Mouse (Mus musculus) liver, adult 2 months (tissue): ENCODE results near the gene Faf2. TPM values are rescaled to one million over a fixed set of nuclear protein-coding genes. Genes with fewer than 3 reads are reported as not detected.

ENCODE experiments used
- DNase-seq: peaks from one replicate; pipeline ENCODE4 v3.0.0-alpha.2; 2011; ENCODE audit warnings: low read depth, low spot score; ENCODE audit errors: extremely low read depth
- H3K27ac ChIP-seq: fragments of 200-500 bp; replicated peaks from 2 replicates; pipeline ENCODE4 v1.5.1; 2012; ENCODE audit warnings: low read depth, mild to moderate bottlenecking, control low read depth, inconsistent platforms, low read length; ENCODE audit not compliant: insufficient read depth
- H3K27me3 ChIP-seq: fragments of 200-500 bp; 2 replicates; pipeline ENCODE4 v1.6.1; 2012; ENCODE audit warnings: mild to moderate bottlenecking, moderate library complexity, low read length, inconsistent platforms; ENCODE audit not compliant: control insufficient read depth, insufficient read depth
- H3K36me3 ChIP-seq: fragments of 200-500 bp; 2 replicates; pipeline ENCODE4 v1.6.1; 2012; ENCODE audit warnings: low read length, inconsistent platforms; ENCODE audit not compliant: control insufficient read depth, insufficient read depth
- H3K4me1 ChIP-seq: fragments of 200-500 bp; 2 replicates; pipeline ENCODE4 v1.6.1; 2011; ENCODE audit warnings: low read length; ENCODE audit not compliant: control insufficient read depth, insufficient read depth
- H3K4me3 ChIP-seq: fragments of 200-500 bp; 2 replicates; pipeline ENCODE4 v1.5.1; 2011; ENCODE audit warnings: low read depth, mild to moderate bottlenecking, control low read depth, low read length, moderate library complexity; ENCODE audit not compliant: insufficient read depth
- H3K79me2 ChIP-seq: fragments of 200-500 bp; 2 replicates; pipeline ENCODE4 v1.6.1; 2012; ENCODE audit warnings: inconsistent platforms, mild to moderate bottlenecking, low read length, moderate library complexity; ENCODE audit not compliant: control insufficient read depth, insufficient read depth
- H3K9ac ChIP-seq: fragments of 200-500 bp; 2 replicates; pipeline ENCODE4 v1.6.1; 2012; ENCODE audit warnings: low read depth, mild to moderate bottlenecking, control low read depth, inconsistent platforms, low read length
- CTCF ChIP-seq: fragments of 200-500 bp; IDR thresholded peaks from 2 replicates; pipeline ENCODE4 v1.5.1; 2011; ENCODE audit warnings: low read depth, low read length, control low read depth
- POLR2A ChIP-seq: fragments of 200-500 bp; IDR thresholded peaks from 2 replicates; pipeline ENCODE4 v1.6.1; 2011; ENCODE audit warnings: low read length, control low read depth; ENCODE audit not compliant: insufficient read depth; ENCODE audit errors: extremely low read depth
- WGBS: fragments of 180-500 bp; shearing (Covaris S2); methylation state at CpG from one replicate; pipeline ENCODE4 v1.1.7; 2018; 5-methylcytosine and 5-hydroxymethylcytosine counted together
- polyA plus RNA-seq: library from polyadenylated mRNA; depleted of rRNA; stranded (reverse); fragments of >200 nt; gene quantifications from 2 replicates; pipeline ENCODE4 v1.2.3, GENCODE M21; 2012
- total RNA-seq: library from RNA; depleted of rRNA; stranded (reverse); fragments of >200 nt; gene quantifications from 2 replicates; pipeline ENCODE4 v1.2.3, GENCODE M21; 2014

Gene Faf2
- total and polyA plus RNA-seq, 2 experiments = 22.5 to 25.1 TPM

GRCm38 (mm10) chr13:54678263-54678662, 56.7 kb downstream of the Faf2 start:
- Histone ChIP-seq H3K79me2 (0 out of 2 replicates have a peak, but pooled peaks cover 4% of the 10 kb centered on the region), H3K27ac (no peak overlapping the region), H3K9ac (no peak overlapping the region), H3K36me3 (peaks cover 6% of the 10 kb centered on the region), H3K27me3 (no peaks in the 10 kb centered on the region), H3K4me1 (peaks cover 4% of the 10 kb centered on the region), H3K4me3 (no peak overlapping the region)
- 54% methylated on average over 4 of the region's 4 CpGs for WGBS
- no peak for TF ChIP-seq POLR2A
- no peak for TF ChIP-seq CTCF
- no peak for DNase-seq

GRCm38 (mm10) chr13:54680184-54680853, 58.7 kb downstream of the Faf2 start:
- Histone ChIP-seq H3K36me3 (peaks cover 6% of the 10 kb centered on the region), H3K9ac (no peak overlapping the region), H3K27ac (no peak overlapping the region), H3K79me2 (peaks cover 7% of the 10 kb centered on the region; the same call in 1 of the 2 replicates), H3K4me3 (no peak overlapping the region), H3K4me1 (peaks cover 13% of the 10 kb centered on the region), H3K27me3 (no peaks in the 10 kb centered on the region)
- 93% methylated on average over 17 of the region's 17 CpGs for WGBS
- no peak for DNase-seq
- TF ChIP-seq POLR2A (no peak), CTCF (no peak)

- peaks cover 14% of the 10 kb centered on the region; the same call in 1 of the 2 replicates for H3K79me2 ChIP-seq
- no peak overlapping the region for H3K4me3 ChIP-seq
- 89% methylated on average over 8 of the region's 8 CpGs for WGBS
- no peak overlapping the region for H3K9ac ChIP-seq
- no peak overlapping the region for H3K27ac ChIP-seq
- no peak for TF ChIP-seq POLR2A
- DNase-seq = no peak
- no peaks in the 10 kb centered on the region for H3K27me3 ChIP-seq
- peaks cover 17% of the 10 kb centered on the region for H3K4me1 ChIP-seq
- peaks cover 6% of the 10 kb centered on the region for H3K36me3 ChIP-seq
Measured at GRCm38 (mm10) chr13:54681291-54681690, 59.7 kb downstream of the Faf2 start.

GRCm38 (mm10) chr13:54683301-54683700, 61.7 kb downstream of the Faf2 start:
- DNase-seq = no peak
- 100% methylated on average over 3 of the region's 3 CpGs for WGBS
- Histone ChIP-seq H3K27ac (no peak overlapping the region), H3K4me1 (peaks cover 21% of the 10 kb centered on the region), H3K4me3 (no peak overlapping the region), H3K79me2 (peaks cover 21% of the 10 kb centered on the region; the same call in 1 of the 2 replicates), H3K36me3 (peaks cover 6% of the 10 kb centered on the region), H3K27me3 (no peaks in the 10 kb centered on the region), H3K9ac (no peak overlapping the region)
- TF ChIP-seq POLR2A (no peak), CTCF (no peak)

- Histone ChIP-seq H3K79me2 (peaks cover 21% of the 10 kb centered on the region; the same call in 1 of the 2 replicates), H3K4me3 (no peak overlapping the region), H3K27me3 (no peaks in the 10 kb centered on the region), H3K36me3 (peaks cover 6% of the 10 kb centered on the region), H3K4me1 (peaks cover 21% of the 10 kb centered on the region), H3K9ac (no peak overlapping the region), H3K27ac (no peak overlapping the region)
- no peak for TF ChIP-seq POLR2A
- no peak for TF ChIP-seq CTCF
- 45% methylated on average over 3 of the region's 3 CpGs for WGBS
- no peak for DNase-seq
Measured at GRCm38 (mm10) chr13:54684140-54684896, 62.7 kb downstream of the Faf2 start.
